Mouse (Mus musculus): Measurements from ENCODE around the gene Slc35f4.

Gene Slc35f4

GRCm38 (mm10) chr14:49362161-49362560 is 163.7 kb downstream of the Slc35f4 start:
- in situ Hi-C loops (cut with MboI; ENCODE audit: unreplicated experiment in 2 of 2): no loop called here

GRCm38 (mm10) chr14:49355561-49355960 is 170.3 kb downstream of the Slc35f4 start:
- in situ Hi-C loops (cut with MboI; ENCODE audit: unreplicated experiment in 2 of 2): no loop called here

- in situ Hi-C loops (cut with MboI; ENCODE audit: unreplicated experiment in 2 of 2): loop anchor here (5.0 to 10.0 kb wide), 3 partner anchors 52 to 386 kb away; no protein-coding TSS in a partner anchor
Measured at GRCm38 (mm10) chr14:49348897-49349250, 177.0 kb downstream of the Slc35f4 start.

GRCm38 (mm10) chr14:49348164-49348896 is 177.5 kb downstream of the Slc35f4 start:
- in situ Hi-C loops (cut with MboI; ENCODE audit: unreplicated experiment in 2 of 2): loop anchor here (5.0 to 10.0 kb wide), 3 partner anchors 51 to 386 kb away; no protein-coding TSS in a partner anchor

- in situ Hi-C loops (cut with MboI; ENCODE audit: unreplicated experiment in 2 of 2): loop anchor here (5.0 to 10.0 kb wide), 3 partner anchors 49 to 389 kb away; no protein-coding TSS in a partner anchor
Measured at GRCm38 (mm10) chr14:49345835-49346234, 180.0 kb downstream of the Slc35f4 start.

GRCm38 (mm10) chr14:49337011-49337410 is 188.8 kb downstream of the Slc35f4 start:
- in situ Hi-C loops (cut with MboI; ENCODE audit: unreplicated experiment in 2 of 2): no loop called here

- in situ Hi-C loops (cut with MboI; ENCODE audit: unreplicated experiment in 2 of 2): no loop called here
Measured at GRCm38 (mm10) chr14:49333841-49334240, 192.0 kb downstream of the Slc35f4 start.

- in situ Hi-C loops (cut with MboI; ENCODE audit: unreplicated experiment in 2 of 2): no loop called here
Measured at GRCm38 (mm10) chr14:49316493-49316894, 209.4 kb downstream of the Slc35f4 start.

GRCm38 (mm10) chr14:49313981-49314380 is 211.9 kb downstream of the Slc35f4 start:
- in situ Hi-C loops (cut with MboI; ENCODE audit: unreplicated experiment in 2 of 2): no loop called here

GRCm38 (mm10) chr14:49313376-49313775 is 212.5 kb downstream of the Slc35f4 start:
- in situ Hi-C loops (cut with MboI; ENCODE audit: unreplicated experiment in 2 of 2): no loop called here

- in situ Hi-C loops (cut with MboI; ENCODE audit: unreplicated experiment in 2 of 2): no loop called here
Measured at GRCm38 (mm10) chr14:49311548-49311947, 214.3 kb downstream of the Slc35f4 start.

GRCm38 (mm10) chr14:49311091-49311492 is 214.8 kb downstream of the Slc35f4 start:
- in situ Hi-C loops (cut with MboI; ENCODE audit: unreplicated experiment in 2 of 2): no loop called here

GRCm38 (mm10) chr14:49309670-49310069 is 216.2 kb downstream of the Slc35f4 start:
- in situ Hi-C loops (cut with MboI; ENCODE audit: unreplicated experiment in 2 of 2): loop anchor here in 1 of 2 experiments (10.0 kb wide), 1 partner anchor 225 kb away; no protein-coding TSS in a partner anchor

- in situ Hi-C loops (cut with MboI; ENCODE audit: unreplicated experiment in 2 of 2): loop anchor here in 1 of 2 experiments (10.0 kb wide), 1 partner anchor 226 kb away; no protein-coding TSS in a partner anchor
Measured at GRCm38 (mm10) chr14:49308591-49308990, 217.3 kb downstream of the Slc35f4 start.

GRCm38 (mm10) chr14:49307842-49308241 is 218.0 kb downstream of the Slc35f4 start:
- in situ Hi-C loops (cut with MboI; ENCODE audit: unreplicated experiment in 2 of 2): loop anchor here in 1 of 2 experiments (10.0 kb wide), 1 partner anchor 227 kb away; no protein-coding TSS in a partner anchor

GRCm38 (mm10) chr14:49305534-49306409 is 220.1 kb downstream of the Slc35f4 start:
- in situ Hi-C loops (cut with MboI; ENCODE audit: unreplicated experiment in 2 of 2): loop anchor here in 1 of 2 experiments (10.0 kb wide), 1 partner anchor 229 kb away; no protein-coding TSS in a partner anchor

- in situ Hi-C loops (cut with MboI; ENCODE audit: unreplicated experiment in 2 of 2): loop anchor here in 1 of 2 experiments (5.0 to 10.0 kb wide), 4 partner anchors 60 to 232 kb away; no protein-coding TSS in a partner anchor
Measured at GRCm38 (mm10) chr14:49302271-49302857, 223.5 kb downstream of the Slc35f4 start.

- in situ Hi-C loops (cut with MboI; ENCODE audit: unreplicated experiment in 2 of 2): loop anchor here in 1 of 2 experiments (5.0 to 10.0 kb wide), 4 partner anchors 59 to 234 kb away; no protein-coding TSS in a partner anchor
Measured at GRCm38 (mm10) chr14:49300981-49301619, 224.7 kb downstream of the Slc35f4 start.

GRCm38 (mm10) chr14:49300326-49300725 is 225.5 kb downstream of the Slc35f4 start:
- in situ Hi-C loops (cut with MboI; ENCODE audit: unreplicated experiment in 2 of 2): loop anchor here in 1 of 2 experiments (5.0 to 10.0 kb wide), 4 partner anchors 58 to 234 kb away; no protein-coding TSS in a partner anchor
